Comparison of ENCODE assay signal across 8 mouse cellular contexts in genomic region chr11:77906097-77906687, GRCm38 (mm10). TPM values are rescaled to one million over a fixed set of nuclear protein-coding genes. Genes with fewer than 3 reads are reported as not detected.
DNase-seq lines count a peak whose midpoint lies in the region; ATAC-seq and TF ChIP-seq lines count a peak whose summit lies in the region.
"Had no signal": no experiment of that assay in that cellular context is flagged by ENCODE, and none has a peak within 500 bp of the region (broad histone marks: within the 10 kb centered on the region; RNA-seq: fewer than 3 reads in every experiment).

No protein-coding gene starts in this region.

- H3K9ac ChIP-seq in ES-E14 (ENCODE audit: insufficient read depth, low read depth, low read length, poor library complexity, severe bottlenecking), result peak overlapping the region; percentile 93
- H3K9ac ChIP-seq in hindbrain, embryonic 15.5 days, result no peak overlapping the region
- H3K9ac ChIP-seq: liver, embryonic 13.5 days had no signal

- DNase-seq in ES-E14 (ENCODE audit: low read depth, low spot score), result no peak
- DNase-seq in embryonic facial prominence, embryonic 10.5 days (ENCODE audit: low spot score), result no peak
- no peak for DNase-seq in spleen, adult 12 weeks (ENCODE audit: low spot score)
- DNase-seq in ovary, adult 18-20 months (ENCODE audit: low spot score), result no peak
- DNase-seq in kidney, adult 9 months, result no peak
- DNase-seq: liver, embryonic 13.5 days had no signal

- H3K4me1 ChIP-seq in E14TG2a.4 (replicated peaks; ENCODE audit: low read depth, low read length), result peaks cover 71% of the 10 kb centered on the region
- peaks cover 15 to 17% of the 10 kb centered on the region in 2 experiments for H3K4me1 ChIP-seq in ES-E14 (ENCODE audit: control insufficient read depth in 2 of 2, insufficient read depth in 2 of 2, low read length in 2 of 2, poor library complexity in 1 of 2)
- peaks cover 45% of the 10 kb centered on the region for H3K4me1 ChIP-seq in embryonic facial prominence, embryonic 10.5 days
- peaks cover 47% of the 10 kb centered on the region for H3K4me1 ChIP-seq in hindbrain, embryonic 15.5 days (replicated peaks)

- H3K4me2 ChIP-seq in hindbrain, embryonic 15.5 days, result peak overlapping the region; percentile 28; the same call in 1 of the 2 replicates

- WGBS in embryonic facial prominence, embryonic 10.5 days, result 41% methylated on average over 19 of the region's 19 CpGs
- 16% methylated on average over 19 of the region's 19 CpGs for WGBS in hindbrain, embryonic 15.5 days

- no peaks in the 10 kb centered on the region for H3K36me3 ChIP-seq in E14TG2a.4 (ENCODE audit: insufficient read depth, low read length)
- H3K36me3 ChIP-seq in ES-E14 (ENCODE audit: control insufficient read depth, insufficient read depth, low read length, poor library complexity, severe bottlenecking), result no peaks in the 10 kb centered on the region
- H3K36me3 ChIP-seq in embryonic facial prominence, embryonic 10.5 days (replicated peaks), result no peaks in the 10 kb centered on the region
- no peaks in the 10 kb centered on the region for H3K36me3 ChIP-seq in hindbrain, embryonic 15.5 days
- H3K36me3 ChIP-seq: liver, embryonic 13.5 days had no signal

- no peak for ATAC-seq in hindbrain, embryonic 15.5 days (ENCODE audit: low FRiP score, low read depth)

- H3K4me3 ChIP-seq in E14TG2a.4 (replicated peaks; ENCODE audit: low read length) (peak overlapping the region; percentile 79), ES-E14 (ENCODE audit: insufficient read depth in 1 of 2, low read depth in 1 of 2, low read length in 2 of 2, poor library complexity in 1 of 2, severe bottlenecking in 1 of 2) (peak overlapping the region; percentile 45 to 70)
- peak overlapping the region; percentile 36; the same call in 1 of the 2 replicates for H3K4me3 ChIP-seq in embryonic facial prominence, embryonic 10.5 days
- no peak overlapping the region for H3K4me3 ChIP-seq in hindbrain, embryonic 15.5 days
- H3K4me3 ChIP-seq: liver, embryonic 13.5 days had no signal

- peak overlapping the region; percentile 97 for H3K27ac ChIP-seq in ES-E14 (ENCODE audit: insufficient read depth, low read depth, low read length, poor library complexity, severe bottlenecking)
- H3K27ac ChIP-seq in embryonic facial prominence, embryonic 10.5 days (replicated peaks), result peak overlapping the region; percentile 78; the same call in 1 of the 2 replicates
- peak overlapping the region; percentile 81 for H3K27ac ChIP-seq in hindbrain, embryonic 15.5 days (replicated peaks)
- H3K27ac ChIP-seq: liver, embryonic 13.5 days had no signal

- no peak for TF ChIP-seq CTCF in E14TG2a.4 (conservative IDR thresholded peaks at IDR 0.05; ENCODE audit: low read length)

- H3K9me3 ChIP-seq in E14TG2a.4 (ENCODE audit: low read length) (no peaks in the 10 kb centered on the region), ES-E14 (ENCODE audit: control insufficient read depth, insufficient read depth, low read depth, low read length) (no peaks in the 10 kb centered on the region)
- no peaks in the 10 kb centered on the region for H3K9me3 ChIP-seq in embryonic facial prominence, embryonic 10.5 days
- no peaks in the 10 kb centered on the region for H3K9me3 ChIP-seq in hindbrain, embryonic 15.5 days
- H3K9me3 ChIP-seq: liver, embryonic 13.5 days had no signal

- H3K27me3 ChIP-seq in E14TG2a.4 (ENCODE audit: insufficient read depth, low read length), result no peaks in the 10 kb centered on the region
- peaks cover 68% of the 10 kb centered on the region for H3K27me3 ChIP-seq in embryonic facial prominence, embryonic 10.5 days (replicated peaks; ENCODE audit: low read depth, poor library complexity, severe bottlenecking)
- H3K27me3 ChIP-seq in hindbrain, embryonic 15.5 days, result 0 out of 2 replicates have a peak, but pooled peaks cover 3% of the 10 kb centered on the region

- in situ Hi-C loops in ES-E14 (cut with MboI; ENCODE audit: low sequenced_read_pairs in 2 of 2, unreplicated experiment in 2 of 2), result no loop called here

TF ChIP-seq in ES-E14, 5 proteins besides CTCF, POLR2A, EP300 and RAD21:
- TF ChIP-seq ZNF384 (IDR thresholded peaks at IDR 0.05; ENCODE audit: low read depth, low read length) (peak; percentile 52), CHD2 (IDR thresholded peaks at IDR 0.05; ENCODE audit: low read depth, low read length) (no peak), ZC3H11A (IDR thresholded peaks at IDR 0.05; ENCODE audit: borderline replicate concordance, low read depth, low read length) (no peak)
TF ChIP-seq in ES-E14: peak in this region for 1.

RNA-seq across cellular contexts. Expression of gene Pipox, which starts 12.3 kb away (rescaled TPM):
- total RNA-seq in ES-E14 (2012; rRNA removed), result 27.3 and 33.3 TPM in 2 replicates
- polyA plus RNA-seq in embryonic facial prominence, embryonic 10.5 days (2016; fragmentation: Nextera tagmentation; extraction: Ambion mirVana), result 2.1 and 2.7 TPM in 2 replicates
- 5.1 and 5.6 TPM in 2 replicates for polyA plus RNA-seq in hindbrain, embryonic 15.5 days (2015; fragmentation: Nextera tagmentation; extraction: Ambion mirVana)

RNA-seq across cellular contexts. Expression of gene Sez6, which starts 24.4 kb away (rescaled TPM):
- total RNA-seq in ES-E14 (2012; rRNA removed), result 0.45 and 0.63 TPM in 2 replicates
- 2.3 and 2.5 TPM in 2 replicates for polyA plus RNA-seq in embryonic facial prominence, embryonic 10.5 days (2016; fragmentation: Nextera tagmentation; extraction: Ambion mirVana)
- 123 and 151 TPM in 2 replicates for polyA plus RNA-seq in hindbrain, embryonic 15.5 days (2015; fragmentation: Nextera tagmentation; extraction: Ambion mirVana)

Comparison
In these comparisons a context has a peak if more than half of its experiments do, and no peak if none do; other contexts are left out.
1. RNA of gene Sez6, which starts 24.4 kb away (polyA plus RNA-seq): 123 to 151 TPM in hindbrain, embryonic 15.5 days; 2.3 to 2.5 TPM in embryonic facial prominence, embryonic 10.5 days; every median in the first group is over 10 times any median in the second.
2. Peak in every context shown above with its lines, with median percentiles within 50 percentile points of each other: H3K27ac ChIP-seq.